Mouse (Mus musculus) heart, adult 2 months (tissue): ENCODE measurements at regions not wholly inside any gene's neighbourhood (a gene's known extent, or its start where the extent isn't known, plus 50 kb on each side); places are given as distances from the start of the nearest gene placed in this dataset.

Experiments
- CTCF ChIP-seq: fragments of 200-600 bp; IDR thresholded peaks from 2 replicates; pipeline ENCODE4 v1.8.1; 2022; ENCODE audit warnings: antibody characterized with exemption, mild to moderate bottlenecking, moderate library complexity
- EP300 ChIP-seq: fragments of 200-500 bp; IDR thresholded peaks from 2 replicates; pipeline ENCODE4 v1.6.1; 2011; ENCODE audit warnings: low read depth, low read length, control low read depth; ENCODE audit not compliant: insufficient read depth
- POLR2A ChIP-seq: fragments of 200-500 bp; IDR thresholded peaks from 2 replicates; pipeline ENCODE4 v1.6.1; 2011; ENCODE audit warnings: mild to moderate bottlenecking, low read depth, low read length, control low read depth; ENCODE audit not compliant: insufficient read depth

DNA sequence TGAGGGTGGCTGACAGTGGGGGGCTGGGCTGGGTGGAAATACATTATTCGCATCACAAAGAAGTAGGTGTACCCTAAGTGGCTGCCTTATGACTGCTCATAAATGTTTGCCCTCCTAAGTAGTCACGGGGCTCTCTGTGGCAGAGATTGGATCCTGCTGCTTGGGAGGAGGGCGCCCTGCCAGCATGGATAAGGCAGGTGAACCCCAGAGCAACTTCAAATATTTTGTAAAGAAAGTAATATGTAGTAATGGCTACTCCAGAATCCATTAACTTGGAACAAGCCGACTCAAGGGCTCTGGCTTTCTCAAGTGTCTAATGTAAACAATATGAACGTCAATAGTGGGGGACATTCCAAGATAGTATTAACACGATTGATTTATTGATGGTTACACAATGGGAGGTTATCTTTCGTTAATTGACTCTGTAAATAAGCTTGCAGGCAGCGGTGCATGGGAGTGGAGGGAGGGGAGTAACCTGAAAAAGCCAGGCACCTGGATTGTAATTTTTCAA, 148.9 kb upstream of the Nr2f2 start:
- TF ChIP-seq POLR2A: no peak
- TF ChIP-seq CTCF: no peak
- TF ChIP-seq EP300: no peak
